Mouse (Mus musculus): ENCODE measurements at regions not wholly inside any gene's neighbourhood (a gene's known extent, or its start where the extent isn't known, plus 50 kb on each side); places are given as distances from the start of the nearest gene placed in this dataset.
A peak's percentile ranks its signal among the peaks of the same experiment; 100 is the strongest.

DNA sequence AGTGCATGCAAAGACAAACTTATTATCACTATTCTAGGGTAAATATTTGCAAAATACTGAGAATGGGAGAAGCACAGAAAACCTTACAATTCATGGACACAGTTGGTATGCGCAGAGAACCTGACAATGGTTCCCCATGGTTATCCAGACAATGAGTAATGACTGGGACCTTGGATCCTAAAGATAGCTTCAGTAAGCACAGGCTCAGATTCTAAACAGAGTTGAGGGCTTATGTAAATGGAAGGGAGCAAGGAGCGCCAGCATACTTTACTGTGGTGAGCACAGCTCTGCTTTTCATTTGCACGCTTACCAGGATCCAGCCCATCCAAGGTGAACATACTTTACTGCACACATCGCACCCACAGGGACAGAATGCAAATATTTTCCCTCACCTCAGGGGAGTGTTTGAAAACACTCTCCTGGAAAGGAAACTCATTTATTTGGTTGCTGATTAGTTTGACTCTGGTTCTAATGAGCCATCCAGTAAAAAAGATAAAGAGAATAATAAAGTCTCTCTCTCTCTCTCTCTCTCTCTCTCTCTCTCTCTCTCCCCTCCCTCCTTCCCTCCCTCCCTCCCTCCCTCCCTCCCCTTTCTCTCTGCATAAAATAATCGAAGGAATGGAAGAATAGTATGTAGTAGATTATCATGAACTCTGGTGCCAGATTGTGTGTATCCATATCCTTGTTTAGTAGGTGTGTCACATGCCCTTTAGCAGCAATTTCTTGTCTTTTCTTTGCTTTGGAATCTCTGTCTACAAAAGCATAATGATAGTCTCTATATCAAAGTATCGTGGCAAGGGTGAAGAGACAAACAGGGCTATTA, 115.1 kb upstream of the 4930583I09Rik start:
- no peak for ATAC-seq (ENCODE audit: insufficient number of reproducible peaks, low FRiP score, low TSS enrichment, low read depth)
- H3K9ac ChIP-seq, result no peak overlapping the region
- no peaks in the 10 kb centered on the region for H3K4me1 ChIP-seq
- no peak overlapping the region for H3K4me3 ChIP-seq (replicated peaks)
- H3K27me3 ChIP-seq, result no peaks in the 10 kb centered on the region
- no peaks in the 10 kb centered on the region for H3K9me3 ChIP-seq (replicated peaks)
- H3K36me3 ChIP-seq, result no peaks in the 10 kb centered on the region
- H3K4me2 ChIP-seq (replicated peaks), result no peak overlapping the region
- no peak overlapping the region for H3K27ac ChIP-seq (replicated peaks)
- 63% methylated on average over 6 of the region's 6 CpGs for WGBS

DNA sequence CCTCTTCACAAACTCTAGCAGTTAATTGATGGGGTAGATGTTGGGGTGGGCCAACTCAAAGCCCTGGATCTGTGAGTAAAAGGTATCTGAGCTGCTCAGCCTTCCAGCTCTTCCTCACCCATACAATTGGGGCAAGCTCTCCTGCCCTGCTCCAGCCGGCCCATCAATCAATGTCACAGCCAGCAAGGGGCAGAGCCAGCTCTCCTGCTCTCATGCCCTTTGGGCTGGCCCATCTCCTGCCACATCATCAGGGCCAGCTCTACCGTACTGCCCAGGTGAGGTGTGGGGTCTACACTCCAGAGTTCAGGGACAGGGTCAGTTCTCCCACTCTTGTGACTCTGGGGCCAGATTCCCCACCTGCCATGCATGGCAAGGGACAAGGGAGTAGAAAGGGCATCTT, 107.3 kb upstream of the 4930583I09Rik start:
- no peaks in the 10 kb centered on the region for H3K36me3 ChIP-seq
- H3K9me3 ChIP-seq (replicated peaks), result no peaks in the 10 kb centered on the region
- no peaks in the 10 kb centered on the region for H3K4me1 ChIP-seq
- ATAC-seq (ENCODE audit: insufficient number of reproducible peaks, low FRiP score, low TSS enrichment, low read depth), result no peak
- H3K27me3 ChIP-seq, result no peaks in the 10 kb centered on the region
- no peak overlapping the region for H3K9ac ChIP-seq
- H3K4me2 ChIP-seq (replicated peaks), result no peak overlapping the region
- H3K4me3 ChIP-seq (replicated peaks), result no peak overlapping the region
- 82% methylated on average over 2 of the region's 2 CpGs for WGBS
- no peak overlapping the region for H3K27ac ChIP-seq (replicated peaks)

DNA sequence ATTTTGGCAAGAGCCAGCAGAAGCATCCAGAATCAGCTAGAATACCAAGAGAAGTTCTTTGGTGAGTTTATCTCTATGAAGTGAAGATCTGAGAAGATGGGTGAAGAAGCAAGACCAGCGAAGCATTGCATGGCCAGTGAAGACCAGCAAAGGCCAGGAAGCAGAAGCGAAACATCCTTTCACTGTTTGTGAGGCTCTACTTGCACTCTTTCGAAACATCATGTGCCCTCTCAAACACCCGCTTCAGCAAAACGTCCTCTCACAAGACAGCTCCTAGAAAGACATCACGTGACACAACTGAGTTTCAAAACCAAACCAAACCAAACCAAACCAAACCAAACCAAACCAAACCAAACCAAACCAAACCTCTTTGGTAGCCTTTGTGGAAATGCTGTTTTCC, 105.7 kb upstream of the 4930583I09Rik start:
- Histone ChIP-seq H3K9ac (no peak overlapping the region), H3K9me3 (replicated peaks) (no peaks in the 10 kb centered on the region), H3K36me3 (no peaks in the 10 kb centered on the region), H3K27ac (replicated peaks) (no peak overlapping the region), H3K4me1 (no peaks in the 10 kb centered on the region), H3K27me3 (no peaks in the 10 kb centered on the region), H3K4me2 (replicated peaks) (no peak overlapping the region), H3K4me3 (replicated peaks) (no peak overlapping the region)
- ATAC-seq (ENCODE audit: insufficient number of reproducible peaks, low FRiP score, low TSS enrichment, low read depth), result no peak
- 93% methylated on average over 6 of the region's 6 CpGs for WGBS

DNA sequence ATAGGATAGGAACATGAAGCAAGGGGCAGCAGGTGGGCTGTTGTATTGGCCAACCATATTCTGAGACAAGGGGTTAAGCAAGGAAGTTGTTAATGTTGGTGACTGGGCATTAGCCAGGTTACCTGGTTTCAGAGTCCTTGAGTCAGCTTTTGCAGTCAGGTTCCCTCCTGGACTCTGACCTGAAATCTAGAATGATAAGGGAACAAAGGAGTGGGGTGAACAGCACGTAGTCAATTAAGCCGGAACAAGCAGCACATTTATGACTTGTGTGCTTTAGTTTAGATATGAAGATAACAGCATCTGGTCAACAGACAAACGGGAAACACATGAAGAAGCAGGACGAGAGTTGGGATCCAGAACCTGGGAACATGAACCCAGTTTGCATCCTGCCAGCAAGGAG, 99.8 kb upstream of the 4930583I09Rik start:
- Histone ChIP-seq H3K4me2 (replicated peaks) (no peak overlapping the region), H3K27me3 (no peaks in the 10 kb centered on the region), H3K4me1 (no peaks in the 10 kb centered on the region), H3K4me3 (replicated peaks) (no peak overlapping the region), H3K9me3 (replicated peaks) (no peaks in the 10 kb centered on the region), H3K27ac (replicated peaks) (no peak overlapping the region), H3K36me3 (no peaks in the 10 kb centered on the region), H3K9ac (no peak overlapping the region)
- ATAC-seq (ENCODE audit: insufficient number of reproducible peaks, low FRiP score, low TSS enrichment, low read depth), result no peak
- WGBS, result 62% methylated on average over 4 of the region's 4 CpGs

DNA sequence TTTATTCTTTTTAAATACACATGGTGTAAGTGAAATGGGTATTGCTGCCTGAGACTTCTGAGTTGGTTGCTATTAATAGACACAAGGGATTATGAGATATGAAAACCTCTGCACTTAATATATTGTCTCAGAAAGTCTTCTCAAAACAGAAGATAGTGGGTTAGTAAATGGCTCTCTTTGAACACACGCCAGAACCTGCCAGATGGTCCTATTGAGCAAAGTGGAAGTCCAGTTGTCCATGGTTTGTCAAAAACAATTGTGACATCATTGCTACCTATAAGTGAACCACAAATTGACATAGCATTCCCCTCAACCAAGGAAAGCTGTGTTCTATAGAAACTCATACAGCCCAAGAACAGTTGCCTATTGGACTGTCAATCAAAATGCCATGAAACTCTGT, 98.5 kb upstream of the 4930583I09Rik start:
- Histone ChIP-seq H3K4me1 (no peaks in the 10 kb centered on the region), H3K36me3 (no peaks in the 10 kb centered on the region), H3K4me2 (replicated peaks) (no peak overlapping the region), H3K27ac (replicated peaks) (no peak overlapping the region), H3K9me3 (replicated peaks) (no peaks in the 10 kb centered on the region), H3K27me3 (no peaks in the 10 kb centered on the region), H3K9ac (no peak overlapping the region), H3K4me3 (replicated peaks) (no peak overlapping the region)
- no peak for ATAC-seq (ENCODE audit: insufficient number of reproducible peaks, low FRiP score, low TSS enrichment, low read depth)
- whole genome bisulfite sequencing, result 79% methylated on average over 1 of the region's 1 CpGs

DNA sequence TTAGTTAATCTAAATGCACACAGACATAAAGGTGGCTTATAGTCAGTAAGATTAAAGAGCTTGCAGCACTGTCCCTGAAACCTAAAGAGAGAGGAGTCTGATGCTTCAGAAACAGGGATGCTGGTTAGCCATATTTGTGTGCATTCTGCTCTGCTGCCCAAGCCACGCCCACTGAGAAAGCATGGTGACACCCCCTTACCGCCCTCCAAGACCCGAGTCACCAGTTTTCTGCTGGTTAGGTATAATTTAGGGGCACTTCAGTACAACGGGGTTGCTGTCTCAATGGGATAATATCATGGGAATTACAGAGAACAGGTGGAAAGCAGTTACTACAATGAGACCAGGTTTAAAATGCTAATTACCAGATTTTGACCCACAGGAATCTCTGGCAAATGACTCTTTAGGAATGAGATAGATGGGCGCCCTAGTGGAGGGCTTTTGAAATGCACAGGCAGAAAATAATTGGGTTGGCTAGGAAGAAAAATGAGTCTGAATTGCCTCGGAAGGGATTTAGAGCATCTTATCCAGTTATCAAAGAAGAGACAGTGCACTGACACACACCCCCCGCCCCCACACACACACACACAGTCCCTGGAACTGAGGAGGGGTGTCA, 95.1 kb upstream of the 4930583I09Rik start:
- H3K4me1 ChIP-seq, result no peaks in the 10 kb centered on the region
- H3K27me3 ChIP-seq, result no peaks in the 10 kb centered on the region
- no peak overlapping the region for H3K27ac ChIP-seq (replicated peaks)
- H3K36me3 ChIP-seq, result no peaks in the 10 kb centered on the region
- H3K9me3 ChIP-seq (replicated peaks), result no peaks in the 10 kb centered on the region
- WGBS, result 53% methylated on average over 7 of the region's 7 CpGs
- no peak overlapping the region for H3K9ac ChIP-seq
- no peak overlapping the region for H3K4me2 ChIP-seq (replicated peaks)
- H3K4me3 ChIP-seq (replicated peaks), result no peak overlapping the region
- no peak for ATAC-seq (ENCODE audit: insufficient number of reproducible peaks, low FRiP score, low TSS enrichment, low read depth)

DNA sequence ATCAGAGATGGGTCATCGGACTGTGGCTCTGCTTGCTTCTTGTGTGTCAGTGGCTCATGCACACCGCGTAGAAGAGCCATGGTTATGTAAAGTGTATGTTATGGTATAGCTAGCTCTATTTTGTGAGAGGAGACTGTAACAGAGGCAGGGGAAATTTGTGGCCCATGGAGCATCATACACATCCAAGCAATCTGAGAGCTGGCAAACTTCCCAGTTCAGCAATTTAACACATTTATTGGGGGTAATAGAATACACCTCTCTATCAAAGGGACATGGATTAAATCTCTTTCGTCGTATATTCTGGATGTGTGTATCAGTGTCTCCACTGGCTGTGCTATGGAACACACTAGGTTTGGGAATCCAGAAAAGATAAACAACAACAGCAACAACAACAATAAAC, 87.9 kb upstream of the 4930583I09Rik start:
- Histone ChIP-seq H3K27me3 (no peaks in the 10 kb centered on the region), H3K4me2 (replicated peaks) (no peak overlapping the region), H3K4me1 (no peaks in the 10 kb centered on the region), H3K9me3 (replicated peaks) (no peaks in the 10 kb centered on the region), H3K9ac (no peak overlapping the region), H3K4me3 (replicated peaks) (no peak overlapping the region), H3K36me3 (no peaks in the 10 kb centered on the region), H3K27ac (replicated peaks) (no peak overlapping the region)
- ATAC-seq (ENCODE audit: insufficient number of reproducible peaks, low FRiP score, low TSS enrichment, low read depth), result no peak
- WGBS, result 64% methylated on average over 5 of the region's 5 CpGs

DNA sequence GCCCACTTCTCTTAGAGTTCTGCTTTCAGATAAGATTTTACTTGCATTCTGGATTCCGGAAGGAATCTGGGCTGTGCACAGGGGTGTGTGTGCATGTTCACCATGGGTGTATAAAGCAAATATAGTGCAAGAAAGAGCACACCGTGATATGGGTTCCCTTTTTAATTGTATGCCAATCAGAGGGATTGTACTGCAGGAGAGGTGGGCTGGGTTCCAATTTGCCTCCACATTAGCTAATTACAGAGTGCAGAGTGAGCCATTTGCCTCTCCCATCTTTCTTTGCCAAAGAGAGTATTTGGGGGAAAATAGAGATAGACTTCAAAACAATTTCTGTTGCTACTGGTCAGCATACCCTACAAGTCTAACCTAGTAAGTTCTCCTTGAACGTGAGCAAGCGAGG, 86.4 kb upstream of the 4930583I09Rik start:
- H3K9me3 ChIP-seq (replicated peaks), result no peaks in the 10 kb centered on the region
- no peaks in the 10 kb centered on the region for H3K36me3 ChIP-seq
- no peak overlapping the region for H3K4me3 ChIP-seq (replicated peaks)
- H3K27ac ChIP-seq (replicated peaks), result no peak overlapping the region
- no peak for ATAC-seq (ENCODE audit: insufficient number of reproducible peaks, low FRiP score, low TSS enrichment, low read depth)
- no peaks in the 10 kb centered on the region for H3K4me1 ChIP-seq
- H3K27me3 ChIP-seq, result no peaks in the 10 kb centered on the region
- 82% methylated on average over 4 of the region's 4 CpGs for WGBS
- no peak overlapping the region for H3K9ac ChIP-seq
- no peak overlapping the region for H3K4me2 ChIP-seq (replicated peaks)

DNA sequence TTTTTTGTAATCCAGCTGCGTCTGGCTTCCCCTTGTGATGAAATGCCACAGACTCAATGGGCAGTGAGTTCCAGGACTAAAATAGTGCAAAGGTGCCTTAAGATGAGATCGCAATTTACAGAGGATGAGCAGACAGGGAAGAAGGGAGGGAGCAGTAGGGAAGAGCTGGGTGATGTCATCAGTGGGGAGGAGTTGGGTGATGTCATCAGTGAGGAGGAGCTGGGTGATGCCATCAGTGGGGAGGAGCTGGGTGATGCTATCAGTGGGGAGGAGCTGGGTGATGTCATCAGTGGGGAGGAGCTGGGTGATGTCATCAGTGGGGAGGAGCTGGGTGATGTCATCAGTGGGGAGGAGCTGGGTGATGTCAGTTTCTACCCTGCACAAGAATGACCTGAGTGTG, 84.4 kb upstream of the 4930583I09Rik start:
- no peak for ATAC-seq (ENCODE audit: insufficient number of reproducible peaks, low FRiP score, low TSS enrichment, low read depth)
- 52% methylated on average over 2 of the region's 2 CpGs for WGBS
- Histone ChIP-seq H3K9me3 (replicated peaks) (no peaks in the 10 kb centered on the region), H3K36me3 (no peaks in the 10 kb centered on the region), H3K4me2 (replicated peaks) (no peak overlapping the region), H3K4me3 (replicated peaks) (no peak overlapping the region), H3K9ac (no peak overlapping the region), H3K4me1 (0 out of 2 replicates have a peak, but pooled peaks cover 9% of the 10 kb centered on the region), H3K27me3 (no peaks in the 10 kb centered on the region), H3K27ac (replicated peaks) (no peak overlapping the region)

DNA sequence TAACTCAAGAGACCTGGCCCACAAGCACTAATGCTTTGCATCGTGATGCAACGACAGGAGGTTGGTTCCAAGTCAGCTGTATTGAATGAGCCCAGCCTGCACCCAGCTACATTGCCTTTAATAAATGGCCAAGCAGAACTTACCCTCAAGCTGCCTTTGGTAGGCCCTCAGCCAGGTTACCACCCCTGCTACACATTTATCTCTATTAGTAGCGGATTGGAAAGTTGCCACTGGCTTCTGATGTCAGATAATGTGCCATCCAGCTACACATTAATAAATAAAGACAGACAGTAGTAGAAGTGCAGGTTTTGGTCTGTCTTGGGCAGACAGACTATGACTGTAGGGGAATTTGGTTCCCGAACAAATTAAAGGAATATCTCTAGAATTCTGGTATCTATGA, 82.0 kb upstream of the 4930583I09Rik start:
- H3K9me3 ChIP-seq (replicated peaks), result no peaks in the 10 kb centered on the region
- peaks cover 22% of the 10 kb centered on the region for H3K4me1 ChIP-seq
- 74% methylated on average over 4 of the region's 4 CpGs for whole genome bisulfite sequencing
- H3K27me3 ChIP-seq, result no peaks in the 10 kb centered on the region
- no peak overlapping the region for H3K4me2 ChIP-seq (replicated peaks)
- H3K36me3 ChIP-seq, result no peaks in the 10 kb centered on the region
- no peak overlapping the region for H3K4me3 ChIP-seq (replicated peaks)
- no peak overlapping the region for H3K27ac ChIP-seq (replicated peaks)
- no peak for ATAC-seq (ENCODE audit: insufficient number of reproducible peaks, low FRiP score, low TSS enrichment, low read depth)
- H3K9ac ChIP-seq, result no peak overlapping the region

DNA sequence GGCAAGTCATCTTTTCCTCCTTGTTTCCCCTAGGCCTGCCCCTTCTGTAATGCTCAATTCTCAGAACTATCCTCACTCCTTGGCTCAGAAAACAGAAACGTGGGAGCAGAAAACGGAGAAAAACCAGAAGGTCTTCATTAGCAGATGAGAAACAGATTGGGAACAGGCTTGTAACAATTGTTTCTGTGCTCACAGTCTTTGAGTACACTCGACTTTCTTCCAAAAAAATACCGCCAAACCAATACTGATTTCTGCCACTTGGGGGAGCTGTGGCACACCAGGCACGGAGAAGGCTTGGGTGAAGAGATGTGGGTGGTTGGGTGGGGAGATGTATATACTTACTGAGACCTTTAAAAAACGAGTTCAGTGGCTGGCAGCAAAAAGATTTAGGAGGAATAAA, 80.8 kb upstream of the 4930583I09Rik start:
- 42% methylated on average over 6 of the region's 6 CpGs for WGBS
- Histone ChIP-seq H3K4me1 (peaks cover 22% of the 10 kb centered on the region), H3K4me2 (replicated peaks) (no peak overlapping the region), H3K9ac (no peak overlapping the region), H3K27ac (replicated peaks) (0 out of 2 replicates have a peak overlapping the region, but pooled peaks have one; percentile 77), H3K27me3 (no peaks in the 10 kb centered on the region; the same call in 1 of the 2 replicates), H3K9me3 (replicated peaks) (no peaks in the 10 kb centered on the region), H3K4me3 (replicated peaks) (no peak overlapping the region), H3K36me3 (no peaks in the 10 kb centered on the region)
- 0 out of 2 replicates have a peak, but pooled peaks have one; percentile 25 for ATAC-seq (ENCODE audit: insufficient number of reproducible peaks, low FRiP score, low TSS enrichment, low read depth)

DNA sequence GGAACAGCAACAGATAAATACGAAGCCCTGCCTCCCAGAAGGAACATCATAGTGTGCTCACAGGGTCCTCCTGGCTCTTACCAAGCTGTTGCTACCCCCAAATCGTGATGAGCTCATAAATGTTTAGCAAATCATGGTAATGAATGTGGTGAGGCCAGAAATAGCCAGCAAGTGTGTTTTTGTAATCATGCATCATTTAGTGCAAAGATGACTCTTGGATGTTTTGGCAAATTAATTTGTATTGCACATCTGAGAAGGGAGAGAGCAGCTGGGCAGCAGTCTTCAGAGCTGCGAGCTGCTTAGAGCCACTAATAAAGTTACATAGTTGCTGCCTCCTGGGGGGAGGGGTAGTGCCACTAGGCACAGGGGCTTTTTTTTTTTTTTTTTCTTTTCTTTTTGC, 79.8 kb upstream of the 4930583I09Rik start:
- Histone ChIP-seq H3K27me3 (no peaks in the 10 kb centered on the region; the same call in 1 of the 2 replicates), H3K9me3 (replicated peaks) (no peaks in the 10 kb centered on the region), H3K4me2 (replicated peaks) (no peak overlapping the region), H3K9ac (no peak overlapping the region), H3K36me3 (no peaks in the 10 kb centered on the region), H3K27ac (replicated peaks) (peak overlapping the region; percentile 77; the same call in 1 of the 2 replicates), H3K4me3 (replicated peaks) (no peak overlapping the region), H3K4me1 (peaks cover 22% of the 10 kb centered on the region)
- 20% methylated on average over 3 of the region's 3 CpGs for WGBS
- no peak for ATAC-seq (ENCODE audit: insufficient number of reproducible peaks, low FRiP score, low TSS enrichment, low read depth)
